Mouse (Mus musculus) embryonic facial prominence, embryonic 13.5 days (tissue): ENCODE measurements around the gene Limk2. TPM values are rescaled to one million over a fixed set of nuclear protein-coding genes. Genes with fewer than 3 reads are reported as not detected.

Experiments used
- ATAC-seq: fragments of 200-750 bp; cut with Nextera tagmentation; 2 replicates; pipeline ENCODE4 v1.8.0; 2017; ENCODE audit warnings: low read depth; ENCODE audit not compliant: insufficient number of reproducible peaks, insufficient read depth, low FRiP score, low TSS enrichment
- H3K27ac ChIP-seq: fragments of 300-500 bp; sonication (generic); 2 replicates; pipeline ENCODE4 v1.5.1; 2015; ENCODE audit warnings: moderate library complexity, mild to moderate bottlenecking, inconsistent platforms
- H3K27me3 ChIP-seq: fragments of 300-500 bp; sonication (generic); 2 replicates; pipeline ENCODE4 v1.6.1; 2015; ENCODE audit warnings: mild to moderate bottlenecking, inconsistent platforms
- H3K36me3 ChIP-seq: fragments of 300-500 bp; sonication (generic); 2 replicates; pipeline ENCODE4 v1.6.1; 2015; ENCODE audit warnings: mild to moderate bottlenecking, inconsistent platforms
- H3K4me1 ChIP-seq: fragments of 300-500 bp; sonication (generic); 2 replicates; pipeline ENCODE4 v1.6.1; 2015; ENCODE audit warnings: inconsistent platforms
- H3K4me2 ChIP-seq: fragments of 300-500 bp; sonication (generic); 2 replicates; pipeline ENCODE4 v1.6.1; 2015; ENCODE audit warnings: moderate library complexity, mild to moderate bottlenecking, inconsistent platforms
- H3K4me3 ChIP-seq: fragments of 300-500 bp; sonication (generic); 2 replicates; pipeline ENCODE4 v1.5.1; 2015; ENCODE audit warnings: mild to moderate bottlenecking, inconsistent platforms
- H3K9ac ChIP-seq: fragments of 300-500 bp; sonication (generic); 2 replicates; pipeline ENCODE4 v1.6.1; 2015; ENCODE audit warnings: mild to moderate bottlenecking, inconsistent platforms
- H3K9me3 ChIP-seq: fragments of 300-500 bp; sonication (generic); 2 replicates; pipeline ENCODE4 v1.6.1; 2016; ENCODE audit warnings: inconsistent platforms
- WGBS: fragments of 180-500 bp; shearing (Covaris S2); methylation state at CpG from one replicate; pipeline ENCODE4 v1.1.7; 2015; ENCODE audit warnings: mixed read lengths; 5-methylcytosine and 5-hydroxymethylcytosine counted together
- polyA plus RNA-seq: library from polyadenylated mRNA; unstranded; fragments of >200 nt; fragmentation: Nextera tagmentation; extraction: Ambion mirVana; gene quantifications from 2 replicates; pipeline ENCODE4 v1.2.1, GENCODE M21; 2015

The Limk2 gene
- polyA plus RNA-seq, 1 experiment from 2014 or later, result 80.5 TPM

DNA sequence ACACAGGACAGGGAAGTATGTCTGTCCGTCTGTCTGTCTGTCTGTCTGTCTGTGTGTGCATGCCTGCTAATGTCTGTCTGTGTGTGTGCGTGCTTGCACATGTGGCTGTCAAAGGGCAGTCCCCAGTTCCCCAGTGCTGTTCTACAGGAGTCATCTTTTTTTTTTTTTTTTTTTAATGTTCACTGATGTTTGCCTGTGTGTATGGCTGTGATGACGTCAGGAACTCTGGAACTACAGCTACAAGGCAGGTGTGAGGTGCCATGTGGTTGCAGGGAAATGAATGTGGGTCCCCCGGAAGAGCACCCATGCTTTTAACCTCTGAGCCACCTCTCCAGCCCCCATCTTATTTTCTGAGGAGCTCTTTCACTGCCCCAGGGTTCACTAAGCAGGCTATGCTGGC is 99.1 kb downstream of the Limk2 start:
- H3K4me1 ChIP-seq, result no peaks in the 10 kb centered on the region
- no peak overlapping the region for H3K27ac ChIP-seq
- H3K27me3 ChIP-seq, result no peaks in the 10 kb centered on the region
- H3K36me3 ChIP-seq, result peaks cover 76% of the 10 kb centered on the region
- 92% methylated on average over 4 of the region's 4 CpGs for WGBS
- no peaks in the 10 kb centered on the region for H3K9me3 ChIP-seq
- no peak overlapping the region for H3K4me2 ChIP-seq
- ATAC-seq, result no peak
- H3K9ac ChIP-seq, result no peak overlapping the region
- H3K4me3 ChIP-seq, result no peak overlapping the region

DNA sequence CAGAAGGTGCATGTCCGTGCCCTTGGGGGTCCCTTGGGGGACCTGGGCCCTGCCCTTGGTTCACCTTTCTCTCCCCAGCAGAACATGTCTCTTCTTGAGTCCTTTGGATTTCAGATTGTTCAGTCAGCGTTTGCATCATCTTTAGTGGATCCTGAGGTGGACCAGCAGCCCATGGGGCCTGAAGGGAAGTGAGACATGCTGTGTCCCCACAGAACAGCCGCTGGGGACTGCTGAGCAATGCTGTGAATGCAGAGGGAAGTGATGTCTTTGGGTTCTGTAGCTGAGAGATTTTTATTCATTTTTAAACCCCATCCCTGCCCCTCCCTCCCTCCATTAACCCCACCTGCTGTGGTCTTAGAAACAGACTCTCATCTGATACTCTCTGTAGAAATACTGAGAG is 101.1 kb downstream of the Limk2 start:
- Histone ChIP-seq H3K4me3 (no peak overlapping the region), H3K4me2 (no peak overlapping the region), H3K36me3 (peaks cover 96% of the 10 kb centered on the region), H3K4me1 (no peaks in the 10 kb centered on the region), H3K9ac (no peak overlapping the region), H3K27ac (no peak overlapping the region), H3K27me3 (no peaks in the 10 kb centered on the region), H3K9me3 (no peaks in the 10 kb centered on the region)
- 96% methylated on average over 3 of the region's 3 CpGs for WGBS
- no peak for ATAC-seq

DNA sequence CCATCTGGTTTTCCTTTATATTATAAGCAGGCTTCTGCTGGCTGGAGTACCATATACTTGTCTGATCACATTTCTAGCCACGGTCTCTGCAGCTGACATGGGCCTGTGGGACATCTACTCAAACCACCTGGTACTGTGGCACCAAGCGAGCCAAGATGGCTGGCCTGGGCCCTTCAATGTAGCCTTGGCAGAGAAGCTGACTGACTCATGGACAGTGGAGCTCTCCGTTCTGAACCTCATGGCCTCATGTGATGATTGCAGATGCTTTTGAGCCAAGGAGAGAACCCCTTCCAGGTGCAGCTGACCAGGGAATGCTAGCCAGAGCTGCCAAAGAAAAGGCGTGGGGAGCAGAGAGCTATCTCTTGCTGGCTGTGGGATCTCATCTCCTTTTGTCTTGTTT is 103.2 kb downstream of the Limk2 start:
- no peak for ATAC-seq
- Histone ChIP-seq H3K9ac (no peak overlapping the region), H3K27me3 (no peaks in the 10 kb centered on the region), H3K4me3 (no peak overlapping the region), H3K4me2 (no peak overlapping the region), H3K4me1 (0 out of 2 replicates have a peak, but pooled peaks cover 6% of the 10 kb centered on the region), H3K36me3 (peaks cover 100% of the 10 kb centered on the region), H3K9me3 (no peaks in the 10 kb centered on the region), H3K27ac (no peak overlapping the region)
- 87% methylated on average over 4 of the region's 4 CpGs for WGBS

GRCm38 (mm10) chr11:3302792-3303191 is 106.2 kb downstream of the Limk2 start:
- Histone ChIP-seq H3K27ac (no peak overlapping the region), H3K4me1 (0 out of 2 replicates have a peak, but pooled peaks cover 6% of the 10 kb centered on the region), H3K4me3 (no peak overlapping the region), H3K36me3 (peaks cover 100% of the 10 kb centered on the region), H3K4me2 (no peak overlapping the region), H3K27me3 (no peaks in the 10 kb centered on the region), H3K9me3 (no peaks in the 10 kb centered on the region), H3K9ac (no peak overlapping the region)
- ATAC-seq, result no peak
- WGBS, result 81% methylated on average over 4 of the region's 4 CpGs

DNA sequence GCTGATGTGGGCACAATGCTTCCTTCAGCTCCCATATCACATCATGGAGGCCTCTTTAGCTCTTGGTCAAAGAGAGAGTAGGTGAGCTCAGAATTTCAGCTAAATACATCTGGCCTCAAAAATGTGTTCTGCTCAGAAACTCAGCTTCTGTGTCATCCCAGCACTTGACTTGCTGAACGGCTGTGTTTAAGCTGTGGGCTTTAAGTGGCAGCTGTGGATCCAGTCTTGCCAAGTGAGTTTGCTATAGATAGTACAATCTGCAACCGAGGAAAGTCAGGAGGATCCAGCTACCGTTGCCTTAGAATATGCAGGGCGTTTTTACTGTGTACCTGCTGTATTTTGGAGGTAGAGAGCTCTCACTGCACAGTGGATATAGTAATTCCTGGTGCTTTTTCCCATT is 106.6 kb downstream of the Limk2 start:
- 87% methylated on average over 4 of the region's 4 CpGs for WGBS
- Histone ChIP-seq H3K4me2 (no peak overlapping the region), H3K9me3 (no peaks in the 10 kb centered on the region), H3K36me3 (peaks cover 100% of the 10 kb centered on the region), H3K9ac (no peak overlapping the region), H3K27ac (no peak overlapping the region), H3K4me3 (no peak overlapping the region), H3K27me3 (no peaks in the 10 kb centered on the region), H3K4me1 (peaks cover 6% of the 10 kb centered on the region; the same call in 1 of the 2 replicates)
- no peak for ATAC-seq

DNA sequence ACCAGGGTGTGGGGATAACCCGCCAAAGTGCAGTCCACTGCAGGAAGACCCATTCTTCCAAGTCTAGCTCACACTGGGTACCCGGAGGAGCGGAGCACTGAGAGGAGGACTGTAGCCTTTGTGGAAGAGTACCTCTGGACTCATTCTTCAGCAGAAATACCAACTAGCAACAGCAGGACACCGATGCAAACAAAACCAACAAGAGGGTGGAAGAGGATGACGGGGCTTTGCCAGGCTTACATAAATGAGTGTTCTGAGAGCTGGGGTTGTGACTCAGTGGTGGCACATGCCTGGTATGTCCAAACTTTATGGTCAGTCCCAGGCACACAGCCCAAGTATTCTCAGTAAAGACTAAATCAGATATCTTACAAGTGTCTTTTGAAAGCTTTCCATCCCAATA is 107.9 kb downstream of the Limk2 start:
- Histone ChIP-seq H3K9ac (no peak overlapping the region), H3K36me3 (peaks cover 100% of the 10 kb centered on the region), H3K4me1 (peaks cover 16% of the 10 kb centered on the region), H3K27me3 (no peaks in the 10 kb centered on the region), H3K4me2 (no peak overlapping the region), H3K9me3 (no peaks in the 10 kb centered on the region), H3K4me3 (no peak overlapping the region), H3K27ac (no peak overlapping the region)
- ATAC-seq, result no peak
- WGBS, result 95% methylated on average over 5 of the region's 5 CpGs

DNA sequence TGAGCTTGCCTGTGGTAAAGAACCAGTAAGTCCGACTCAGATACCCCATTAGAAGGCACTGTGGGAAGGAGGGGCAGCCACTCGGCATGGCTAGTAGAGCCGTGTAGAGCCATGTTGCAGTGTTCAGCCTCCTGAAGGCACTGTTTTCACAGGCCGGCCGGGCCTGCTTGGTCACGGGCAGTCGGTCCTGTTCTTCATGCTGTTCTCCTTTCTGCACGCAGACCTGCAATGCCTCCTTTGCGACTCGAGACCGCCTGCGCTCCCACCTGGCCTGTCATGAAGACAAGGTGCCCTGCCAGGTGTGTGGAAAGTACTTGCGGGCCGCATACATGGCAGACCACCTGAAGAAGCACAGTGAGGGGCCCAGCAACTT is 110.2 kb downstream of the Limk2 start:
- Histone ChIP-seq H3K36me3 (peaks cover 98% of the 10 kb centered on the region), H3K4me3 (no peak overlapping the region), H3K4me2 (no peak overlapping the region), H3K27me3 (no peaks in the 10 kb centered on the region), H3K9ac (no peak overlapping the region), H3K9me3 (no peaks in the 10 kb centered on the region), H3K27ac (no peak overlapping the region), H3K4me1 (peaks cover 37% of the 10 kb centered on the region)
- no peak for ATAC-seq
- 89% methylated on average over 14 of the region's 14 CpGs for WGBS

DNA sequence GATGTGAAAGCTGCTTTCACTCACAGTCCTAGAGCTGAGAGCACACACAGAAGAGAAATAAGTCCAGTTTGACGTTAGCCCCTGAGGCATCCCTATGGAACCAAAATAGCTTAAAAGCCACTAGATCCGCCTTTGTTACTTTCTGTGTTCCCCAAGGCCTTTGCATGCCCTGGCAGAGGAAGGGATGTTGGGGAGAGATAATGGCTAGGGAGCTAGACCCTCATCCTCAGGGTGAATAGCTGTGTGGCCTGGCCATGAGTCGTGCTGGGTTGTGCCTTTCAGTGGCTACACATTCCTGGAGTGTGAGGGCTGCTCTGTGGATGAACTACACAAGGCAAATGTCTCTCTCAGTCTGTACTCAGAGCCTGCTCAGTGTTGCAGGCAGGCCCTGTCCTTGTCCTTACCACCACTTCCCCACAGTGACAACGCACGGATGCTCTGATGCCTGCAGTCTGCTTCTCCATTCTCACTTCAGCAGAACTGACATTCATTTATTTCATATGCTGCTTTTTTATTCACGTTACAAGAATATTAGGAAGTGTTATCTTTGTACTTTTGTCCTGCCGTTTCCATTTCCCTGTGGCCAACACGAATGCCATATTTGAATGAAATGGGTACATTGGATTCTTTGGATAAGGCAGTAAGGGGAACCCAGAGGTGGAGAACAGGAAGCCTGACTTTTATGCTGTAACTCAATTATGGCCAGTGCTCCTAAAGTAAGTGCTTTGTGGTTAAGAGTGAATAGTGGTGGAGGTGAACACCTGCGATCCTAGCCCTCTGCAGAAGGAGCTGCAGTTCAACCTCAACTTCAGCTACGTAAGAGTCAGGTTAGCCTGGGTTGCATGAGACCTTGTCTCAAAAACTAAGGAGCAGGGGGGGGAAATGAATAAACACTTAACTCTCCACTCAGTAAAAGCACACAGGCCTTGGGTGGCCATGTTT is 110.8 kb downstream of the Limk2 start:
- Histone ChIP-seq H3K9me3 (no peaks in the 10 kb centered on the region), H3K4me1 (peaks cover 43% of the 10 kb centered on the region), H3K4me3 (no peak overlapping the region), H3K9ac (0 out of 2 replicates have a peak overlapping the region, but pooled peaks have one; percentile 21), H3K27me3 (no peaks in the 10 kb centered on the region), H3K36me3 (peaks cover 98% of the 10 kb centered on the region), H3K4me2 (no peak overlapping the region), H3K27ac (no peak overlapping the region)
- 84% methylated on average over 10 of the region's 10 CpGs for whole genome bisulfite sequencing
- ATAC-seq, result no peak

- no peak overlapping the region for H3K4me3 ChIP-seq
Observed at GRCm38 (mm10) chr11:3296056-3296455, 112.9 kb downstream of the Limk2 start.

DNA sequence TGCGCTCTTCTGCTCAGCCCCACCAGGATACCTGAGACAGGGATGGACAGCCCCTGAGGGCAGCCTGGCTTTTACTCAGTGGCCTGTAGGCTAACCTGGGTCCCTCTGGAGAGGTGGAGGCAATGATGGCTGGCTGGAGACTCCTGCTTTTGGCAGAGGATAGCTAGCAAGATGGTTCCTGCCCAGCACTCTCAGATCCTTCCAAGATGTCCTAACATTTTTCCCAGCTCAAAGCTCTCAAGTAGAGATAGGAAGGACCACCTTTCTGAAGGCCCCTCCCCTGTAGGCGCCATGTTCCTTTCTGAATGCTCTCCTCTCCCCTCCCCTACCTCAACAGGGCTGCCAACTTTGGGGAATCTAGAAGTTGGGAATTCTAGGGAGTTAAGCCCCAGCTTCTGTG is 114.3 kb downstream of the Limk2 start:
- WGBS, result 94% methylated on average over 2 of the region's 2 CpGs
- H3K4me2 ChIP-seq, result peak overlapping the region; percentile 99
- H3K4me1 ChIP-seq, result peaks cover 50% of the 10 kb centered on the region
- ATAC-seq, result no peak
- peak overlapping the region; percentile 99; the same call in 1 of the 2 replicates for H3K9ac ChIP-seq
- no peak overlapping the region for H3K27ac ChIP-seq
- 0 out of 2 replicates have a peak overlapping the region, but pooled peaks have one; percentile 9 for H3K4me3 ChIP-seq
- no peaks in the 10 kb centered on the region for H3K9me3 ChIP-seq
- H3K36me3 ChIP-seq, result peaks cover 71% of the 10 kb centered on the region
- H3K27me3 ChIP-seq, result no peaks in the 10 kb centered on the region

More at GRCm38 (mm10) chr11:3296056-3296455, 112.9 kb downstream of the Limk2 start:
- peaks cover 83% of the 10 kb centered on the region for H3K36me3 ChIP-seq
- no peaks in the 10 kb centered on the region for H3K27me3 ChIP-seq
- H3K9ac ChIP-seq, result 0 out of 2 replicates have a peak overlapping the region, but pooled peaks have one; percentile 49
- H3K9me3 ChIP-seq, result no peaks in the 10 kb centered on the region
- H3K4me1 ChIP-seq, result peaks cover 48% of the 10 kb centered on the region
- 68% methylated on average over 5 of the region's 5 CpGs for WGBS
- no peak overlapping the region for H3K27ac ChIP-seq
- no peak for ATAC-seq
- no peak overlapping the region for H3K4me2 ChIP-seq
